Mouse (Mus musculus) frontal cortex, postnatal 10 days (tissue): Measurements from ENCODE around the gene Itpr3.
A peak's percentile ranks its signal among the peaks of the same experiment; 100 is the strongest.

Source experiments
- DNase-seq, 2 experiments: peaks; one replicate each; pipeline ENCODE4 v3.0.0; 2022; ENCODE audit warnings: low spot score in 2 of 2, mixed read lengths in 1 of 2

The Itpr3 gene

GRCm38 (mm10) chr17:27071630-27072029 is 14.5 kb downstream of the Itpr3 start:
- DNase-seq: no peak

GRCm38 (mm10) chr17:27072363-27072762 is 15.3 kb downstream of the Itpr3 start:
- DNase-seq: no peak

- DNase-seq: no peak
These were observed 16.0 kb downstream of the Itpr3 start for GRCm38 (mm10) chr17:27073126-27073525.

GRCm38 (mm10) chr17:27073778-27074177 is 16.7 kb downstream of the Itpr3 start:
- no peak for DNase-seq

- DNase-seq: no peak
These were observed 17.1 kb downstream of the Itpr3 start for GRCm38 (mm10) chr17:27074236-27074635.

GRCm38 (mm10) chr17:27074849-27075745 is 18.0 kb downstream of the Itpr3 start:
- no peak for DNase-seq

GRCm38 (mm10) chr17:27077133-27077532 is 20.0 kb downstream of the Itpr3 start:
- DNase-seq: no peak

GRCm38 (mm10) chr17:27077920-27078319 is 20.8 kb downstream of the Itpr3 start:
- no peak for DNase-seq

- no peak for DNase-seq
These were observed 21.4 kb downstream of the Itpr3 start for GRCm38 (mm10) chr17:27078499-27078898.

- no peak for DNase-seq
These were observed 24.8 kb downstream of the Itpr3 start for GRCm38 (mm10) chr17:27081868-27082267.

GRCm38 (mm10) chr17:27082796-27083195 is 25.7 kb downstream of the Itpr3 start:
- DNase-seq: no peak

- no peak for DNase-seq
These were observed 26.5 kb downstream of the Itpr3 start for GRCm38 (mm10) chr17:27083601-27084000.

GRCm38 (mm10) chr17:27085676-27086075 is 28.6 kb downstream of the Itpr3 start:
- DNase-seq: peak in 1 of 2 experiments; percentile 37

- no peak for DNase-seq
These were observed 30.3 kb downstream of the Itpr3 start for GRCm38 (mm10) chr17:27087426-27087825.

- DNase-seq: no peak
These were observed 33.0 kb downstream of the Itpr3 start for GRCm38 (mm10) chr17:27090068-27090467.

GRCm38 (mm10) chr17:27095690-27096089 is 38.6 kb downstream of the Itpr3 start:
- no peak for DNase-seq

- DNase-seq: no peak
These were observed 44.6 kb downstream of the Itpr3 start for GRCm38 (mm10) chr17:27101675-27102074.

- no peak for DNase-seq
These were observed 48.8 kb downstream of the Itpr3 start for GRCm38 (mm10) chr17:27105698-27106470.

- DNase-seq: no peak
These were observed 49.6 kb downstream of the Itpr3 start for GRCm38 (mm10) chr17:27106745-27107144.

- no peak for DNase-seq
These were observed 50.8 kb downstream of the Itpr3 start for GRCm38 (mm10) chr17:27107936-27108335.

- no peak for DNase-seq
These were observed 53.0 kb downstream of the Itpr3 start for GRCm38 (mm10) chr17:27110072-27110471.

- DNase-seq: no peak
These were observed 61.8 kb downstream of the Itpr3 start for GRCm38 (mm10) chr17:27118676-27119539.
